Mouse (Mus musculus) erythroblast, adult 5-6 weeks (primary cell): ENCODE results near the gene Vipas39. TPM values are rescaled to one million over a fixed set of nuclear protein-coding genes. Genes with fewer than 3 reads are reported as not detected.

Experiments used
- ATAC-seq: replicated peaks from 2 replicates; pipeline ENCODE4 v1.8.0; 2016; ENCODE audit warnings: moderate number of reproducible peaks, mild to moderate bottlenecking, moderate TSS enrichment, inconsistent platforms; ENCODE audit not compliant: poor library complexity, low FRiP score, severe bottlenecking
- total RNA-seq, 2 experiments: library from RNA; stranded (forward) in 1 of 2; stranded (reverse) in 1 of 2; fragments of 150-400 nt in 1 of 2; fragments of 200-764, 138-1000 nt in 1 of 2; gene quantifications; 2 replicates each; pipeline versions ENCODE4 v1.2.3 to v1.2.4; 2015 to 2017; ENCODE audit warnings: low replicate concordance in 2 of 2

The Vipas39 gene
- total RNA-seq, 2 experiments from 2014 or later = 5.9 to 16.7 TPM

DNA sequence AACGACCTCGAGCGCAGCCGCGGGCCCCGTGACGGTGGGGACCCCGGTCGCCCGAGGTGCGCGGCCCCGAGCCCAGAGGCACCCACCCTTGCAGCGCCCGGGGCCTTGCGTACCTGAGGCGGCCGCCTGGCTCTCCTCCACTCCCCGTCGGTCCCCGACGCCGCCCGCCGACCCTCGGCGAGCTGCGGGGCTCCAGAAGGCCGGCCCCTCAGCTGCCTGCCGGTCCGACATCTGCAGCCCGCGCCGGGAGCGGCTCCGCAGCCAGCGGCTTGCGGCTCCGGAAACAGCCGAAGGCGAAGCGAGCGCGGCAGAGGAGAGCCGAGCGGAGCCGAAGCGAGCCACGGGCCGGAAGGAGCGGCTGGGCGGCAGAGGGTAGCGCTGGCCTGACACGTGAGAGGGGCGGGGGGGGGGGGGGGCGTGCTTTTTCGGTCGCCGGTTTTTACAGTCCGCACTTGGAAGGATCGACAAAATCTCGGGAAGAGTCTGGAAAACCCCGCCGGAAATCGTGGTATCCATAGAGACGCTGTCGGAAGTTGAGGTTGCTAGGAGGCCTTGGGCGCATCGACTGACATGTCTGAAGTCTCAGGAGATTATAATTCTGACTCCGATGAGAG is 66.0 kb downstream of the Vipas39 start, which contains the start of gene Tmed8:
Gene Tmed8 (minus strand): TSS at position 482 of the 614 bp plus-strand sequence.
- no peak for ATAC-seq

DNA sequence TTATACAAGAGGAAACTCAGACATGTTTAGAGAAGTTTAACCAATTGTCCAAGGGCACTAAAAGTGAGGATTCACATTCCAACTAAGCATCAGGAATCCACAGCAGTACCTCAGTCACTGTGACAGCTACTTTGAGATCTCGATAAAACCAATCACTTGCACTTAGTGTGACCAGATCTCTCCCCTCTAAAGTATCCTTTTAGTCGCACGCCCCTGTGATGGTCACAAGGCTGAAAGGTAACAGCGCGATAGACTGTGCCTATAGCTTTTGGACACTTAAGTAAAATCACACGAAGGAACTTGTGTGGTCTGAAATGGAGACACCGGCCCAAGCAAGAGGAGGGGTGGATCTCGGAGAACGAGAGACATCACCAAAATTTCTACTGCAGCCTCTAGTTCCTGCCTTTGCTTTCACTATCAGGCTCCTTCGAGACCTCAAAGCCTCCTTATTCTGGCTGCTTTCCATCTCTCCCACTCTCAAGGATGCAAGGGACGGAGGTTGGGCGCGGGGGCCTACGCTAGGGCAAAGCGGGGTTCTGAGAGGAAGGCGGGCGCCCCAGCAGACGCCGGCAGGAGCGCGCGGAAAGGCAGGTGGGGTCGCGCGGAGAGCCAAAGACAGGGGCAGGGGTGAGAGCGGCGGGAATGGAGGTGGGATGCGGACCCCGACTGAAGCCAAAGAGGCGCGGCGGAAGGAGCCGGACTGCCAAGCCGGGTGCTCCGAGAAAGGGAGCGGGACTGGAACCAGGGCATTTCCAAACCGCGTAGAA is 66.7 kb downstream of the Vipas39 start, which contains the start of gene Samd15:
Gene Samd15 (plus strand): TSS at position 518 of the 767 bp plus-strand sequence.
- ATAC-seq = no peak

DNA sequence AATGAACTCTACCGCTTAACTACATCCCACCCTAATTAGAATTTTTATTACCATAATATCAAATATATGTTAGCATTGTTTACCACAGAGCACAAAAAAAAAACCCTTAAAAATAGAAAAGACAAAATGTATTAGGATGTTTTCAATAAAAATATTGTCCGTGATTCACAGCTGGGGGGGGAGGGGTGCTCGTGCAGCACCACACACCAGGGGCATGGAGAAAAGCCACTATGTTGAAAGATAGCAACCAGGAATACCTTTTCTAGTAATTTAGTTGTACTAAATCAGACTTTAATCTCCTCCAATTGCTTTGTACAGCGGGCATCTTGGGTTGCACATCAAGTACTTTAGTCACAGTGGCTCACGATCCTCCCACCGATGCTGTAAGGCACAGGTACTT is 67.3 kb downstream of the Vipas39 start:
- no peak for ATAC-seq

DNA sequence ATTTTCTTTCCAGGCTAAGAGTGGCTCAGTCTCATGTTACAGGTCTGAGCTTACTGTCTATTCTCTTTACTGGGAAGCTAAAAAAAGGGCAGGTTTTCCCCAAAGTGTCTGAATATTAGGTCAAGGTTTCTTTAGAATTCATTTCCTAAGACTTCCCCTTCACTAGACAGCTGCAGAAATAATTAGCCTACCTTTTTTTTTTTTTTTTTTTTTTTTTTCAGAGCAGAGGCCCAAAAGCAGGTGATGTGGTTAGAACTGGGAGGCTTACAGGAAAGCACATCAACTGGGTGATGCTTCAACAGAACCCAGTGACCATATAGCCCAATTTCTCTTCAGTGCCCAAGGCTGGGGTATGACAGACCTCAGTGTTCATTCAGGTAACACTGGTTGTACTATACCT is 69.7 kb downstream of the Vipas39 start:
- no peak for ATAC-seq

DNA sequence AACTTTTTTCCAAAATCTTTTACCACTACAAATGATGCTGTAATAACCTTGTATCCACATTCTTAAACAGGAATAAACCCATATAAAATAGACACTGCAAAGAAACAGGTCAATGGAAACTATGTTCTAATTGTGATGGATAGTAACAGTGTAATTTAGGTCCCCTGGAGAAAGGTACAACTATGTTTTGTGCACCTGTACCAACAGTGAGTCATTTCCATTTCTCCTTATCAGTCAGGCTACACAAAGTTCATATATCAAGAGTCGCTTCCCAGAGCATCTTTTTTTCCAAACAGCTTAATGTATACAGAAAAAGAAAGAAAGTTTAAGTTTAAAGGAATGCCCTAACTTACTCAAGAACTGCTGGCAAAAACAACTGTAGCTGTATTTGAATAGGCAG is 71.0 kb downstream of the Vipas39 start:
- no peak for ATAC-seq

DNA sequence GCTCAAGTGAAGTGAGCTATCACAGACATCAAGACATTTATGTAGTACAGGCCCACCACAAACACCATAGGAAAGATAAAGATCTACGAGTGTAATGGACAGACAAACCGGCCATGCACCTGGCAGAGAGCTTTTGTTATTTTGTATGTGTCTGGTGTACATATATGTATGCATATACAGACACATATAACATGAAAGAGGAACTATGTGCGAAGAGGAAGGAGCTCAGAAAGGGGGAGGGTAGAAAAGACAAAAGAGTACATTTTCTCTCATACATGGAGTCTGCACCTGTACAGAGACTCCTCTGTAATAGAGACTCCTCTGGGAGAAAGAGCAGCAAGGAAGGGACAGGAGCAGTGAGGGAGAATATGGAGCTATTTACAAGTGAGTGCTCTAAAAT is 73.0 kb downstream of the Vipas39 start:
- no peak for ATAC-seq

Other genes starting within 250 kb of the Vipas39 start
- gene Tmem63c, start 244.9 kb downstream of the Vipas39 start, total RNA-seq (2015; ENCODE audit: low replicate concordance) = not detected in 2 replicates
- gene Tmem63c, start 244.9 kb downstream of the Vipas39 start, total RNA-seq (2017; ENCODE audit: low replicate concordance) = not detected in 2 replicates
- gene Ngb, start 163.7 kb downstream of the Vipas39 start, total RNA-seq (2015; ENCODE audit: low replicate concordance) = not detected in 2 replicates
- gene Ngb, start 163.7 kb downstream of the Vipas39 start, total RNA-seq (2017; ENCODE audit: low replicate concordance) = not detected in 2 replicates
- gene Gstz1, start 119.1 kb downstream of the Vipas39 start, total RNA-seq (2015; ENCODE audit: low replicate concordance) = 6.1 and 8.4 TPM in 2 replicates
- gene Gstz1, start 119.1 kb downstream of the Vipas39 start, total RNA-seq (2017; ENCODE audit: low replicate concordance) = 3.8 and 5.2 TPM in 2 replicates
- gene Pomt2, start 118.3 kb downstream of the Vipas39 start, total RNA-seq (2015; ENCODE audit: low replicate concordance) = 0.58 and 2.7 TPM in 2 replicates
- gene Pomt2, start 118.3 kb downstream of the Vipas39 start, total RNA-seq (2017; ENCODE audit: low replicate concordance) = 1.7 and 2.1 TPM in 2 replicates
- gene Samd15, start 66.5 kb downstream of the Vipas39 start, total RNA-seq (2015; ENCODE audit: low replicate concordance) = not detected in 2 replicates
- gene Samd15, start 66.5 kb downstream of the Vipas39 start, total RNA-seq (2017; ENCODE audit: low replicate concordance) = 1.5 TPM in 1 of 2 replicates, not detected in the other
- gene Tmed8, start 65.8 kb downstream of the Vipas39 start, total RNA-seq (2015; ENCODE audit: low replicate concordance) = 1.3 and 3.3 TPM in 2 replicates
- 1.8 and 3.0 TPM in 2 replicates for gene Tmed8, start 65.8 kb downstream of the Vipas39 start, total RNA-seq (2017; ENCODE audit: low replicate concordance)
- gene Noxred1, start 27.5 kb downstream of the Vipas39 start, total RNA-seq (2015; ENCODE audit: low replicate concordance) = 2.7 TPM in 1 of 2 replicates, not detected in the other
- gene Noxred1, start 27.5 kb downstream of the Vipas39 start, total RNA-seq (2017; ENCODE audit: low replicate concordance) = not detected in 2 replicates
- 17.9 and 19.2 TPM in 2 replicates for gene Ahsa1, start 223 bp upstream of the Vipas39 start, total RNA-seq (2015; ENCODE audit: low replicate concordance)
- gene Ahsa1, start 223 bp upstream of the Vipas39 start, total RNA-seq (2017; ENCODE audit: low replicate concordance) = 53.0 and 74.6 TPM in 2 replicates
- gene Ism2, start 33.4 kb upstream of the Vipas39 start, total RNA-seq (2015; ENCODE audit: low replicate concordance) = not detected in 2 replicates
- gene Ism2, start 33.4 kb upstream of the Vipas39 start, total RNA-seq (2017; ENCODE audit: low replicate concordance) = not detected in 2 replicates
- 43.7 and 57.3 TPM in 2 replicates for gene Sptlc2, start 122.1 kb upstream of the Vipas39 start, total RNA-seq (2015; ENCODE audit: low replicate concordance)
- 33.7 and 61.5 TPM in 2 replicates for gene Sptlc2, start 122.1 kb upstream of the Vipas39 start, total RNA-seq (2017; ENCODE audit: low replicate concordance)
- 15.5 and 27.3 TPM in 2 replicates for gene Slirp, start 177.6 kb upstream of the Vipas39 start, total RNA-seq (2015; ENCODE audit: low replicate concordance)
- 0.85 and 21.6 TPM in 2 replicates for gene Slirp, start 177.6 kb upstream of the Vipas39 start, total RNA-seq (2017; ENCODE audit: low replicate concordance)
- 6.1 and 7.5 TPM in 2 replicates for gene Alkbh1, start 177.8 kb upstream of the Vipas39 start, total RNA-seq (2015; ENCODE audit: low replicate concordance)
- gene Alkbh1, start 177.8 kb upstream of the Vipas39 start, total RNA-seq (2017; ENCODE audit: low replicate concordance) = 9.8 and 15.7 TPM in 2 replicates
- 12.1 and 13.8 TPM in 2 replicates for gene Snw1, start 206.0 kb upstream of the Vipas39 start, total RNA-seq (2015; ENCODE audit: low replicate concordance)
- 36.2 and 38.6 TPM in 2 replicates for gene Snw1, start 206.0 kb upstream of the Vipas39 start, total RNA-seq (2017; ENCODE audit: low replicate concordance)
- gene Gm5788, start 228.5 kb upstream of the Vipas39 start, total RNA-seq (2015; ENCODE audit: low replicate concordance) = not detected in 2 replicates
- gene Gm5788, start 228.5 kb upstream of the Vipas39 start, total RNA-seq (2017; ENCODE audit: low replicate concordance) = not detected in 2 replicates
- gene Gm8300, start 248.1 kb upstream of the Vipas39 start, total RNA-seq (2015; ENCODE audit: low replicate concordance) = not detected in 2 replicates
- not detected in 2 replicates for gene Gm8300, start 248.1 kb upstream of the Vipas39 start, total RNA-seq (2017; ENCODE audit: low replicate concordance)